Mouse (Mus musculus) stomach, embryonic 15.5 days (tissue): ENCODE results near the gene Card11. TPM values are rescaled to one million over a fixed set of nuclear protein-coding genes. Genes with fewer than 3 reads are reported as not detected.

Experiments
- ATAC-seq: fragments of 200-750 bp; cut with Nextera tagmentation; 2 replicates; pipeline ENCODE4 v1.8.0; 2017; ENCODE audit warnings: low read depth, moderate number of reproducible peaks, moderate TSS enrichment; ENCODE audit not compliant: insufficient read depth, low FRiP score
- H3K27ac ChIP-seq: fragments of 300-500 bp; sonication (generic); 2 replicates; pipeline ENCODE4 v1.5.1; 2015; ENCODE audit warnings: mild to moderate bottlenecking, inconsistent platforms
- H3K27me3 ChIP-seq: fragments of 300-500 bp; sonication (generic); replicated peaks from 2 replicates; pipeline ENCODE4 v1.6.1; 2015; ENCODE audit warnings: inconsistent platforms
- H3K36me3 ChIP-seq: fragments of 300-500 bp; sonication (generic); 2 replicates; pipeline ENCODE4 v1.6.1; 2015; ENCODE audit warnings: inconsistent platforms
- H3K4me1 ChIP-seq: fragments of 300-500 bp; sonication (generic); 2 replicates; pipeline ENCODE4 v1.6.1; 2015; ENCODE audit warnings: inconsistent platforms
- H3K4me2 ChIP-seq: fragments of 300-500 bp; sonication (generic); 2 replicates; pipeline ENCODE4 v1.6.1; 2015; ENCODE audit warnings: mild to moderate bottlenecking, inconsistent platforms
- H3K4me3 ChIP-seq: fragments of 300-500 bp; sonication (generic); replicated peaks from 2 replicates; pipeline ENCODE4 v1.5.1; 2015; ENCODE audit warnings: inconsistent platforms
- H3K9ac ChIP-seq: fragments of 300-500 bp; sonication (generic); 2 replicates; pipeline ENCODE4 v1.6.1; 2015; ENCODE audit warnings: inconsistent platforms
- H3K9me3 ChIP-seq: fragments of 300-500 bp; sonication (generic); 2 replicates; pipeline ENCODE4 v1.6.1; 2016; ENCODE audit warnings: inconsistent platforms
- WGBS: fragments of 180-500 bp; shearing (Covaris S2); methylation state at CpG from one replicate; pipeline ENCODE4 v1.1.7; 2015; 5-methylcytosine and 5-hydroxymethylcytosine counted together
- polyA plus RNA-seq: library from polyadenylated mRNA; unstranded; fragments of >200 nt; fragmentation: Nextera tagmentation; extraction: Ambion mirVana; gene quantifications from 2 replicates; pipeline ENCODE4 v1.2.1, GENCODE M21; 2015

Gene Card11
- polyA plus RNA-seq, 1 experiment from 2014 or later: 0.26 TPM

GRCm38 (mm10) chr5:140889539-140889938, 110.8 kb downstream of the Card11 start:
- 40% methylated on average over 8 of the region's 8 CpGs for WGBS

GRCm38 (mm10) chr5:140887871-140888270, 112.5 kb downstream of the Card11 start:
- WGBS: 60% methylated on average over 8 of the region's 8 CpGs
- H3K9ac ChIP-seq: no peak overlapping the region
- no peak overlapping the region for H3K4me2 ChIP-seq
- H3K27ac ChIP-seq: no peak overlapping the region
- H3K27me3 ChIP-seq: no peaks in the 10 kb centered on the region
- no peak overlapping the region for H3K4me3 ChIP-seq
- peaks cover 6% of the 10 kb centered on the region; the same call in 1 of the 2 replicates for H3K4me1 ChIP-seq
- H3K9me3 ChIP-seq: no peaks in the 10 kb centered on the region
- H3K36me3 ChIP-seq: no peaks in the 10 kb centered on the region
- no peak for ATAC-seq

More at GRCm38 (mm10) chr5:140889539-140889938, 110.8 kb downstream of the Card11 start:
- H3K4me3 ChIP-seq: no peak overlapping the region
- H3K9me3 ChIP-seq: no peaks in the 10 kb centered on the region
- no peak overlapping the region for H3K9ac ChIP-seq
- H3K36me3 ChIP-seq: no peaks in the 10 kb centered on the region
- peaks cover 6% of the 10 kb centered on the region; the same call in 1 of the 2 replicates for H3K4me1 ChIP-seq
- ATAC-seq: 0 out of 2 replicates have a peak, but pooled peaks have one; percentile 8
- no peak overlapping the region for H3K27ac ChIP-seq
- H3K4me2 ChIP-seq: no peak overlapping the region
- H3K27me3 ChIP-seq: no peaks in the 10 kb centered on the region

GRCm38 (mm10) chr5:140884966-140885365, 115.4 kb downstream of the Card11 start:
- ATAC-seq: no peak
- no peaks in the 10 kb centered on the region for H3K27me3 ChIP-seq
- WGBS: 44% methylated on average over 13 of the region's 13 CpGs
- H3K4me1 ChIP-seq: 0 out of 2 replicates have a peak, but pooled peaks cover 3% of the 10 kb centered on the region
- H3K27ac ChIP-seq: no peak overlapping the region
- no peaks in the 10 kb centered on the region for H3K9me3 ChIP-seq
- H3K4me3 ChIP-seq: no peak overlapping the region
- H3K4me2 ChIP-seq: no peak overlapping the region; the same call in 1 of the 2 replicates
- no peak overlapping the region for H3K9ac ChIP-seq
- no peaks in the 10 kb centered on the region for H3K36me3 ChIP-seq

- WGBS: 68% methylated on average over 4 of the region's 4 CpGs
- Histone ChIP-seq H3K4me1 (no peaks in the 10 kb centered on the region), H3K9ac (no peak overlapping the region), H3K27me3 (no peaks in the 10 kb centered on the region), H3K36me3 (no peaks in the 10 kb centered on the region), H3K4me2 (no peak overlapping the region), H3K27ac (no peak overlapping the region), H3K4me3 (no peak overlapping the region), H3K9me3 (no peaks in the 10 kb centered on the region)
- no peak for ATAC-seq
Measured at GRCm38 (mm10) chr5:140882391-140882790, 118.0 kb downstream of the Card11 start.

- no peak for ATAC-seq
- no peaks in the 10 kb centered on the region for H3K4me1 ChIP-seq
- no peaks in the 10 kb centered on the region for H3K9me3 ChIP-seq
- WGBS: 49% methylated on average over 10 of the region's 10 CpGs
- H3K4me3 ChIP-seq: no peak overlapping the region
- H3K4me2 ChIP-seq: no peak overlapping the region
- H3K27me3 ChIP-seq: no peaks in the 10 kb centered on the region
- H3K36me3 ChIP-seq: no peaks in the 10 kb centered on the region
- H3K9ac ChIP-seq: no peak overlapping the region
- no peak overlapping the region for H3K27ac ChIP-seq
Measured at GRCm38 (mm10) chr5:140880151-140880550, 120.2 kb downstream of the Card11 start.

GRCm38 (mm10) chr5:140878644-140879043, 121.7 kb downstream of the Card11 start:
- H3K4me1 ChIP-seq: no peaks in the 10 kb centered on the region
- no peak overlapping the region for H3K27ac ChIP-seq
- ATAC-seq: no peak
- H3K9me3 ChIP-seq: no peaks in the 10 kb centered on the region
- no peak overlapping the region for H3K4me3 ChIP-seq
- H3K4me2 ChIP-seq: no peak overlapping the region
- 70% methylated on average over 6 of the region's 6 CpGs for WGBS
- no peaks in the 10 kb centered on the region for H3K36me3 ChIP-seq
- H3K27me3 ChIP-seq: no peaks in the 10 kb centered on the region
- H3K9ac ChIP-seq: no peak overlapping the region

GRCm38 (mm10) chr5:140873736-140874307, 126.6 kb downstream of the Card11 start:
- no peak for ATAC-seq
- peaks cover 29% of the 10 kb centered on the region for H3K4me1 ChIP-seq
- peak overlapping the region; percentile 77 for H3K27ac ChIP-seq
- H3K4me2 ChIP-seq: peak overlapping the region; percentile 41; the same call in 1 of the 2 replicates
- no peaks in the 10 kb centered on the region for H3K27me3 ChIP-seq
- H3K36me3 ChIP-seq: no peaks in the 10 kb centered on the region
- H3K4me3 ChIP-seq: no peak overlapping the region
- H3K9ac ChIP-seq: no peak overlapping the region
- no peaks in the 10 kb centered on the region for H3K9me3 ChIP-seq
- 61% methylated on average over 6 of the region's 6 CpGs for whole genome bisulfite sequencing

- peak overlapping the region; percentile 77 for H3K27ac ChIP-seq
- 8% methylated on average over 18 of the region's 18 CpGs for WGBS
- H3K36me3 ChIP-seq: no peaks in the 10 kb centered on the region
- ATAC-seq: peak; percentile 50; the same call in 1 of the 2 replicates
- H3K4me3 ChIP-seq: 0 out of 2 replicates have a peak overlapping the region, but pooled peaks have one; percentile 0
- no peaks in the 10 kb centered on the region for H3K27me3 ChIP-seq
- no peaks in the 10 kb centered on the region for H3K9me3 ChIP-seq
- no peak overlapping the region for H3K9ac ChIP-seq
- peaks cover 29% of the 10 kb centered on the region for H3K4me1 ChIP-seq
- H3K4me2 ChIP-seq: peak overlapping the region; percentile 41
Measured at GRCm38 (mm10) chr5:140873039-140873551, 127.3 kb downstream of the Card11 start.

GRCm38 (mm10) chr5:140872532-140873038, 127.8 kb downstream of the Card11 start:
- Histone ChIP-seq H3K9me3 (no peaks in the 10 kb centered on the region), H3K4me3 (0 out of 2 replicates have a peak overlapping the region, but pooled peaks have one; percentile 0), H3K27ac (peak overlapping the region; percentile 77), H3K36me3 (no peaks in the 10 kb centered on the region), H3K4me2 (peak overlapping the region; percentile 41), H3K9ac (no peak overlapping the region), H3K27me3 (no peaks in the 10 kb centered on the region), H3K4me1 (peaks cover 29% of the 10 kb centered on the region)
- peak; percentile 65 for ATAC-seq
- 13% methylated on average over 11 of the region's 11 CpGs for WGBS

- Histone ChIP-seq H3K9ac (no peak overlapping the region), H3K4me2 (no peak overlapping the region), H3K27ac (no peak overlapping the region), H3K27me3 (no peaks in the 10 kb centered on the region), H3K9me3 (no peaks in the 10 kb centered on the region), H3K4me1 (peaks cover 29% of the 10 kb centered on the region), H3K4me3 (no peak overlapping the region), H3K36me3 (no peaks in the 10 kb centered on the region)
- WGBS: 55% methylated on average over 6 of the region's 6 CpGs
- ATAC-seq: no peak
Measured at GRCm38 (mm10) chr5:140871241-140871640, 129.1 kb downstream of the Card11 start.

GRCm38 (mm10) chr5:140869034-140869433, 131.3 kb downstream of the Card11 start:
- Histone ChIP-seq H3K27me3 (no peaks in the 10 kb centered on the region), H3K36me3 (no peaks in the 10 kb centered on the region), H3K4me2 (no peak overlapping the region), H3K4me1 (peaks cover 29% of the 10 kb centered on the region), H3K27ac (no peak overlapping the region), H3K9ac (no peak overlapping the region), H3K9me3 (no peaks in the 10 kb centered on the region), H3K4me3 (no peak overlapping the region)
- 62% methylated on average over 2 of the region's 2 CpGs for WGBS
- ATAC-seq: no peak

GRCm38 (mm10) chr5:140859730-140860129, 140.7 kb downstream of the Card11 start:
- no peak overlapping the region for H3K4me3 ChIP-seq
- H3K9me3 ChIP-seq: no peaks in the 10 kb centered on the region
- H3K27ac ChIP-seq: no peak overlapping the region
- H3K27me3 ChIP-seq: no peaks in the 10 kb centered on the region
- H3K9ac ChIP-seq: no peak overlapping the region
- WGBS: 85% methylated on average over 5 of the region's 5 CpGs
- H3K4me2 ChIP-seq: no peak overlapping the region
- no peaks in the 10 kb centered on the region for H3K4me1 ChIP-seq
- no peak for ATAC-seq
- no peaks in the 10 kb centered on the region for H3K36me3 ChIP-seq
